Mouse (Mus musculus) cerebellum, adult 2 months (tissue): ENCODE data around the gene Rnf144b.

ENCODE experiments used
- CTCF ChIP-seq: fragments of 200-500 bp; IDR thresholded peaks from 2 replicates; pipeline ENCODE4 v1.5.1; 2011; ENCODE audit warnings: low read depth, mild to moderate bottlenecking, control low read depth, low read length, moderate library complexity, borderline replicate concordance; ENCODE audit not compliant: insufficient read depth
- POLR2A ChIP-seq: fragments of 200-500 bp; IDR thresholded peaks from 2 replicates; pipeline ENCODE4 v1.6.1; 2011; ENCODE audit warnings: low read length, control low read depth, borderline replicate concordance; ENCODE audit not compliant: insufficient read depth

DNA sequence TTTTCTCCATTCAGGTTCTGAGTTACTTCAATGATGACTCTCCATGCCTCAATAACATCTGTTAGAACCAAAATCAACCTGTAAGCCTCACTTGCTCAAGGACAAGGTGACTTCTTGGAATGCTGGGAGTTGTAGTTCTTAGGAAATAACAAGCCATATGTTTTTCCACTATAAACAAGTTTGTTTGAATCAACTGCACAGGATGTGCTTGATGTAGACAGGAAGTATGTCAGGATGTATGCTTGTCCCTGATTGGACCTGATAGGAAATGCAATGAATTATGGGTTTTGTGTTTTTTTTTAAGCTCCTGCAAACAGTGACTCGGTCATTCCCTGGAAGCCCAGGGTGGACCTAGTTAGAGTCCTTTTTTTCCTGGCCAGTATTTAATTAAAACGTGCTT lies 139.5 kb downstream of the Rnf144b start:
- no peak for TF ChIP-seq CTCF
- no peak for TF ChIP-seq POLR2A
